Mouse (Mus musculus) forebrain, embryonic 11.5 days (tissue): ENCODE measurements around the gene Dysf. TPM values are rescaled to one million over a fixed set of nuclear protein-coding genes. Genes with fewer than 3 reads are reported as not detected.
A peak's percentile ranks its signal among the peaks of the same experiment; 100 is the strongest.
"Not testable (repeated sequence)": the region's sequence is repeated elsewhere in the genome, so short reads cannot be mapped to it uniquely, and the experiment has no call there.

Source experiments
- ATAC-seq: fragments of 200-750 bp; cut with Nextera tagmentation; replicated peaks from 2 replicates; pipeline ENCODE4 v1.8.0; 2017; ENCODE audit warnings: moderate TSS enrichment; ENCODE audit not compliant: low FRiP score
- DNase-seq: peaks from one replicate; pipeline ENCODE4 v3.0.0-alpha.2; 2017; ENCODE audit warnings: low spot score
- H3K27ac ChIP-seq: fragments of 300-500 bp; sonication (generic); 2 replicates; pipeline ENCODE4 v1.5.1; 2014; ENCODE audit warnings: low read depth, low read length
- H3K27me3 ChIP-seq: fragments of 300-500 bp; sonication (generic); 2 replicates; pipeline ENCODE4 v1.6.1; 2014; ENCODE audit warnings: mild to moderate bottlenecking, low read length, mixed read lengths; ENCODE audit not compliant: control insufficient read depth, insufficient read depth
- H3K36me3 ChIP-seq: fragments of 300-500 bp; sonication (generic); 2 replicates; pipeline ENCODE4 v1.6.1; 2014; ENCODE audit warnings: mild to moderate bottlenecking, low read length, moderate library complexity, mixed read lengths; ENCODE audit not compliant: control insufficient read depth, insufficient read depth
- H3K4me1 ChIP-seq: fragments of 300-500 bp; sonication (generic); replicated peaks from 2 replicates; pipeline ENCODE4 v1.6.1; 2014; ENCODE audit warnings: low read length, mixed read lengths; ENCODE audit not compliant: control insufficient read depth, insufficient read depth
- H3K4me2 ChIP-seq: fragments of 300-500 bp; sonication (generic); 2 replicates; pipeline ENCODE4 v1.6.1; 2014; ENCODE audit warnings: low read depth, mild to moderate bottlenecking, low read length, moderate library complexity, mixed read lengths; ENCODE audit not compliant: severe bottlenecking
- H3K4me3 ChIP-seq: fragments of 300-500 bp; sonication (generic); 2 replicates; pipeline ENCODE4 v1.5.1; 2014; ENCODE audit warnings: low read depth, low read length
- H3K9ac ChIP-seq: fragments of 300-500 bp; sonication (generic); 2 replicates; pipeline ENCODE4 v1.6.1; 2014; ENCODE audit warnings: low read length
- H3K9me3 ChIP-seq: fragments of 300-500 bp; sonication (generic); 2 replicates; pipeline ENCODE4 v1.6.1; 2016; ENCODE audit warnings: low read length, mixed read lengths; ENCODE audit not compliant: control insufficient read depth
- WGBS: fragments of 180-500 bp; shearing (Covaris S2); extraction: QIAGEN DNeasy Blood & Tissue Kit; methylation state at CpG from one replicate; pipeline ENCODE4 v1.1.7; 2014; 5-methylcytosine and 5-hydroxymethylcytosine counted together
- polyA plus RNA-seq: library from polyadenylated mRNA; unstranded; fragments of >200 nt; fragmentation: Nextera tagmentation; extraction: Ambion mirVana; gene quantifications from 2 replicates; pipeline ENCODE4 v1.2.1, GENCODE M21; 2014

Dysf gene
- polyA plus RNA-seq, 1 experiment from 2014 or later, result 3.4 TPM

DNA sequence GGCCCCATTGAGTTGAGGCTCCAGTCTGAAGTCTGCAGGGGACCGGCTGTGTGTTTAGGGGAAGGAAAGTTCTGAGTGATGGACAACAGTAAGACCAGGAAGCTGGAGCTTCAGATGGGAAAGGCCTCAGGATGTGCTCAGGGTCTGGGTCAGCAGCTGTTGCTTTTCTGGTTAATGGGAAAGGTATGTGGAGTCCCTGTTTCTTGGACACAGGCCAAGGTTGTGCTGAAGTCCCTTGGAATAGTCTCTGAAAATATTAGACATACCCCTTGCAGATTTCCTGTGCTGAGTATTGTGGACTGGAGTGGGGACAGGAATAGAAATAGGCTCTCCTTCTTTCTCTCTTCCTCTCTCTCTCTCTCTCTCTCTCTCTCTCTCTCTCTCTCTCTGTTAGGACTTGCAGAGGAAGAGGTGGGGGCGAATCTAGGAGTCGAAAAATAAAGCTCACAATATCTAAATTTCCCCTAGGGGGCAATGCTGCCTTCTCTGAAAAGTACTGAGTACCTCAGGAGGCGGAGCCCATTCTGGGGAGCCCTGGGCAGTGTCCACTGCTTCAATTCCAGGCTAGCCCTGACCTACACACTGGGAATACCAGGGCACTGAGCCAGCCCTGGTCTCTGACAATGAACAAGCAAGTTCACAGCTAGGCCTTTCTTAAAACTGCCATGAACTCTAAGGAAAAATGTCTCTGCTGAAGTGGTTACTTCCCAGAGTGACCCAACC lies 6.7 kb downstream of the Dysf start:
- H3K36me3 ChIP-seq, H3K9me3 ChIP-seq, H3K4me3 ChIP-seq, H3K9ac ChIP-seq, H3K27me3 ChIP-seq, H3K27ac ChIP-seq, H3K4me2 ChIP-seq, H3K4me1 ChIP-seq, DNase-seq, ATAC-seq: not testable (repeated sequence)
- WGBS, result 66% methylated on average over 4 of the region's 4 CpGs

DNA sequence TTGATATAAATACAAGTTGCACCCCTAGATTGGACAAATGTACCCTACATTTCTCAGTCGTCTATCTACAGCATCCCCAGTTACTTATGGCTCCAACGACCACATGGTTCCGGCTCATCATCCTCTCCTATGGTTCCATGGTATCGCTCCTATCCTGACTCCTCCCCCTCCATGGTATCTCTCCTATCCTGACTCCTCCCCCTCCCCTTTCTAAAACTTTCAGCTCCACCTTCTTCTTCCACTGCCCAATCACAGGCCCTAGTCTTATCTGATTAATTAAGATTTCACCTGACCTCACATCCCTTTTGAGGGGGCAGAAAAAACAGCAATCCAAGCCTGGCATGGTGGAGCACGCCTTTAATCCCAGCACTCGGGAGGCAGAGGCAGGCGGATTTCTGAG lies 8.5 kb downstream of the Dysf start:
- ATAC-seq (no peak), DNase-seq (no peak)
- Histone ChIP-seq H3K9me3 (no peaks in the 10 kb centered on the region), H3K27ac (no peak overlapping the region), H3K27me3 (peaks cover 5% of the 10 kb centered on the region; the same call in 1 of the 2 replicates), H3K4me1 (no peaks in the 10 kb centered on the region; the same call in 1 of the 2 replicates), H3K4me2 (no peak overlapping the region), H3K4me3 (no peak overlapping the region), H3K36me3 (no peaks in the 10 kb centered on the region), H3K9ac (no peak overlapping the region)
- WGBS, result 92% methylated on average over 7 of the region's 7 CpGs

DNA sequence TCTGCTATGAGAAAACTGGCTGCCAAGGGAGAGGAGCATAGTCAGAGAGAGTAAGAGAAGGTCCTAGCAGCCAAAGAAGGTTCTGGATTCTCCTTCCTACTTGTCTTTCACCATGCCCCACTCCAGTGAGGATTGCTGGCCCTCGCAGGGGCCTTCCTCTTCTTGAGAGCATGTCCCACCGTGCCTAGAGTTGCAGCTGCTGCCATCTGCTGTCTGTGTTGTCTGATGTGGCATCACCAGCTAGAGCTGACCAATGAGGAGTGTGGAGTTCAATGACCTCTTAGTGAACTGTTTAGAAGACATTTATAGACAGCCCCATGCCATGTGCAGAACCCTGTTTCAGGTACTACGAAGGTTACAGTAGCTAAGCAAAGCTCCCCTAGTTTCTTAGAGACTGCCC lies 9.0 kb downstream of the Dysf start:
- DNase-seq (no peak), ATAC-seq (no peak)
- peaks cover 5% of the 10 kb centered on the region; the same call in 1 of the 2 replicates for H3K27me3 ChIP-seq
- WGBS, result 57% methylated on average over 3 of the region's 3 CpGs
- no peak overlapping the region for H3K9ac ChIP-seq
- H3K27ac ChIP-seq, result no peak overlapping the region
- H3K4me3 ChIP-seq, result no peak overlapping the region
- no peaks in the 10 kb centered on the region for H3K36me3 ChIP-seq
- no peak overlapping the region for H3K4me2 ChIP-seq
- H3K9me3 ChIP-seq, result no peaks in the 10 kb centered on the region
- H3K4me1 ChIP-seq, result no peaks in the 10 kb centered on the region; the same call in 1 of the 2 replicates

DNA sequence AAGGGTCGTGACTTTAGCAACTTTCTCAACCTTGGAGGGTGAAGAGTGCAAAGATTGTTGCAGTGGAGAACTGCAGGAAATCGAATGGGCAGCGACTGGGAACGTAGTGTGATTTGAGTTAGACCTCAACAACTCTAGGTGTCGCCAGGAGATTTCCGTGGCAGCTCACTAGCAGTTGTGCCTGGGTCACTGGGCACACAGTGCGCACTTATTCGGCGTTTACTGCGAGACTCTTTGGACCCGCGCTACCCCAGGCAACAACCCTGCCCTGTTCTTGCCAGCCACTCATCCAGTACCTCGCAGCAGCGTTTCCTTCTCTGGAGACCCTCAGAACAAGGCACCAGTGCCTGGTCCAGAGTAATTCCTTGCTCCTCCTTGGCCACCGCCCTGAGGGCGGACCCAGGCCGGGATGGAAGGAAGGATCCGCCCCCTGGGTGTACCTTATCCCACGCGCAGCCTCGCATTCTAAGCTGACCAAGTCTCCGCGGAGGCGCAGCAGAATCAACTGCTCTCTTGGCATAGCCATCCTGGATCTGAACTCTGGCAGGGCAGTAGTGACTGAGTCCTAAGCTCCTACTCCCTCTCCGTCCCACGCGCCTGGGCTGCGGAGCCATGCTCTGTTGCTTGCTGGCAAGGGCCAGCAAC lies 10.6 kb downstream of the Dysf start:
- WGBS, result 5% methylated on average over 28 of the region's 28 CpGs
- Histone ChIP-seq H3K36me3 (no peaks in the 10 kb centered on the region), H3K4me2 (peak overlapping the region; percentile 61), H3K27ac (no peak overlapping the region), H3K9ac (no peak overlapping the region), H3K4me3 (peak overlapping the region; percentile 21), H3K27me3 (peaks cover 5% of the 10 kb centered on the region; the same call in 1 of the 2 replicates), H3K9me3 (no peaks in the 10 kb centered on the region), H3K4me1 (no peaks in the 10 kb centered on the region; the same call in 1 of the 2 replicates)
- DNase-seq, result peak; percentile 68
- peak; percentile 53; the same call in 1 of the 2 replicates for ATAC-seq

DNA sequence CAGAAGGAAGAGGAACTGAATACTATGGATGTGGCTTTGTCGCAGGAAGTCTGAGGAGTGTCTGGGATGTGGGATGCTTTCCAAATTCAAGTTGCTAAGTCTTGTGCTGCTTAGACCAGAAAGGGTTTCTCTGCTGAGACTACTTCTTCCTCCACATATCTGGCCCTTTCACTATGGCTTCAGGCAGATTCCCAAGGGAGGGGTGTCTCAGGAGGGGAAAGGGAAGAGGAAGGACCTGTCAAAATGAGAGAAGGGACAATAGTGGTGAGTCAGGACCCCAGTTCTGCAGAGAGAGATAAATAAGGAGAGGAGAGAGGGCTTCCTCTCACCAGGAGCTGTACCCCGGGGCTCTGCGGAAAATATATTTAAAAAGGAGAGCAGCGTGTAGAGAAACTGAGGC lies 11.6 kb downstream of the Dysf start:
- Histone ChIP-seq H3K36me3 (no peaks in the 10 kb centered on the region), H3K9ac (no peak overlapping the region), H3K4me3 (no peak overlapping the region), H3K9me3 (no peaks in the 10 kb centered on the region), H3K4me1 (no peaks in the 10 kb centered on the region; the same call in 1 of the 2 replicates), H3K27me3 (peaks cover 5% of the 10 kb centered on the region; the same call in 1 of the 2 replicates), H3K4me2 (no peak overlapping the region), H3K27ac (no peak overlapping the region)
- ATAC-seq, result no peak
- 86% methylated on average over 4 of the region's 4 CpGs for WGBS
- DNase-seq, result no peak

DNA sequence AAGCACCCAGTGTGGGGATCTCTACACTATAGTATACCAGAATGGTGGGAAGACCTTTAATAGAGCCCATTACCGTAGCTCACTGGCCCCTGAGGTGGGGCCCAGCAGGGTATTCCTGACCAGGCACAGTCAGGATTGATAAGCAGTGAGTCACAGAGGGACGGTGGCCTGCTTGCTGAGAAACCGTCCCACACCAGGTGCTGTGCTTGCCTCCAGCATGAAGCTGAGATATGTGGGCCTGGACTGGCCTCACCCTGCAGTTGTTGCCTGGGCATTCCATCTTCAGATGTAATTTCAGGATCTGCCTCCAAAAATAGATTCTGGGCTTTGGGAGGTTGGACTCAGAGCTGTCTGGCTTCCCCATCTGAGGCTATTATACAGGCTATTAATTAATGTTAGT lies 13.6 kb downstream of the Dysf start:
- Histone ChIP-seq H3K9ac (no peak overlapping the region), H3K27ac (no peak overlapping the region), H3K36me3 (no peaks in the 10 kb centered on the region), H3K9me3 (no peaks in the 10 kb centered on the region), H3K27me3 (peaks cover 5% of the 10 kb centered on the region; the same call in 1 of the 2 replicates), H3K4me2 (no peak overlapping the region), H3K4me3 (no peak overlapping the region), H3K4me1 (no peaks in the 10 kb centered on the region; the same call in 1 of the 2 replicates)
- no peak for ATAC-seq
- 81% methylated on average over 3 of the region's 3 CpGs for WGBS
- no peak for DNase-seq

DNA sequence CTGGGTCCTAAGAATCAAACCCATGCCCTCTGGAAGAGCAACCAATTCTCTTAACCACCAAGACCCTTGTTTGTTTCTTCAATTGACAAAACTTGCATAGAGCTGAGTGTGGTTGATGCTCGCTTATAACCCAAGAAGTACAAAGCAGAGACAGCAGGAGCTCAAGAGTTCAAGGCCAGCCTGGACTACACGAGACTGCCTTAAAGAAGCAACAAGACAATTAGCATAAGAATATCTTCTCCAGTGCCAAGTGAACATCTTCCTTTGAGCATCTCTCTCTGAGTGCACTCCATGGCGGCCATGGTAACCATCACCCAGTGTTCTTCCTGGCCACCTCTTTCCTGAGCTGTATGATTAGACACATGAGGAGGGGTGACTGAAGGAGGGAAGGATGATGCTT lies 17.2 kb downstream of the Dysf start:
- H3K9me3 ChIP-seq, result no peaks in the 10 kb centered on the region
- no peaks in the 10 kb centered on the region for H3K4me1 ChIP-seq
- H3K36me3 ChIP-seq, result no peaks in the 10 kb centered on the region
- DNase-seq, result no peak
- H3K4me3 ChIP-seq, result no peak overlapping the region
- H3K4me2 ChIP-seq, result no peak overlapping the region
- ATAC-seq, result no peak
- 79% methylated on average over 3 of the region's 3 CpGs for WGBS
- no peak overlapping the region for H3K9ac ChIP-seq
- no peak overlapping the region for H3K27ac ChIP-seq
- H3K27me3 ChIP-seq, result no peaks in the 10 kb centered on the region

DNA sequence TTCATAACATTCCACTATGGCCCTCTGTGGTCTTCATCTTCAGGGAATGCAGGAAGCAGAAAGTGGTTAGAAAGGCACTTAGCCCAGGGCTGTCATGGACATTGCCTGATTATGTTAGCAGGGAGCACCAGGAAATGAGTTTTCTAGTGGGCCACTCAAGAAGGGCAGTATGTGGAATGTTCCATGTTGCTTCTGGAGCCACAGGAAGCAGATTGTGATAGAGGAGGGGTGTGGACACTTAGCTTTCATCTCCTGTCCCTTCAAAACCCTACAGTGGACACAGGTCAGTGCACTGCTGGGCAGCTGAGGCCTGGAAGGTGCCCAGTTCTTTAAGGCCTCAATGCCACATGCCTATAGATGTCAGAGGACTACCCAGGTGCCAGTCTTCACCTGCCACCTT lies 20.4 kb downstream of the Dysf start:
- DNase-seq (no peak), ATAC-seq (no peak)
- H3K36me3 ChIP-seq, result no peaks in the 10 kb centered on the region
- no peak overlapping the region for H3K4me2 ChIP-seq
- H3K27ac ChIP-seq, result no peak overlapping the region
- H3K9ac ChIP-seq, result no peak overlapping the region
- no peaks in the 10 kb centered on the region for H3K9me3 ChIP-seq
- no peaks in the 10 kb centered on the region for H3K4me1 ChIP-seq
- H3K27me3 ChIP-seq, result no peaks in the 10 kb centered on the region
- H3K4me3 ChIP-seq, result no peak overlapping the region
